Mouse (Mus musculus) brain, embryonic 14.5 days (tissue): ENCODE measurements around the gene Tulp2.

Experiments
- CTCF ChIP-seq: fragments of 200-500 bp; IDR thresholded peaks from 2 replicates; pipeline ENCODE4 v1.5.1; 2012; ENCODE audit warnings: inconsistent platforms, mild to moderate bottlenecking, moderate library complexity, borderline replicate concordance; ENCODE audit not compliant: insufficient read depth, insufficient read length; ENCODE audit errors: extremely low read depth
- POLR2A ChIP-seq: fragments of 200-500 bp; IDR thresholded peaks from 2 replicates; pipeline ENCODE4 v1.6.1; 2012; ENCODE audit warnings: mild to moderate bottlenecking, inconsistent platforms, borderline replicate concordance; ENCODE audit not compliant: poor library complexity, insufficient read depth, insufficient read length, severe bottlenecking; ENCODE audit errors: extremely low read depth

DNA sequence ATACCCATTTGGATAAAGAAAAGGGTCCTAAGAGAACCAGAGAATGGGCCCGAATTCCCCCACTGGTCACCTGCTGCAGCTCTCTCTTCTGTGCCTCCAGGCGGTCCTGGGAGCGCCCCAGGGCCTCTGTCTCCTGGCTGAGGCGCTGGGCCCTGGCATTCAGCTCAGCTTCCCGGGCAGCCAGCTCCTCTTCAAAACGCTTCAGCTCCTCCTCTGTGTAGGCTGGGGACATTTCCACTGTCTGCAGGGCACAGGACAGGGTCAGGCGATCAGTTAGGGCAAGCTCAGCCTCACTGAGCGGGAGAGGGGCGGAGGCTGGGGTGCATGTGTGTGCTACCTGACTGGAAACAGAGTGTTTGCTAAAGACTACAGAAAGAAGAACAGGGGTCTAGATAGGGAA lies 12.9 kb downstream of the Tulp2 start:
- no peak for TF ChIP-seq POLR2A
- TF ChIP-seq CTCF = no peak
